Comparison of ENCODE assay signal across 8 mouse cellular contexts in genomic region chr1:192770130-192770494, GRCm38 (mm10). TPM values are rescaled to one million over a fixed set of nuclear protein-coding genes. Genes with fewer than 3 reads are reported as not detected.
DNase-seq lines count a peak whose midpoint lies in the region; ATAC-seq and TF ChIP-seq lines count a peak whose summit lies in the region.

No protein-coding gene starts in this region.

- H3K27me3 ChIP-seq in limb, embryonic 14.5 days (ENCODE audit: control insufficient read depth, insufficient read depth, low read length), result no peaks in the 10 kb centered on the region

- peak overlapping the region; percentile 57 for H3K4me3 ChIP-seq in limb, embryonic 14.5 days (replicated peaks; ENCODE audit: low read length)

- peak; percentile 6 for DNase-seq in adrenal gland, postnatal 25 days
- no peak for DNase-seq in adrenal gland, adult 8-10 months
- DNase-seq in thymus, postnatal 14 days, result peak; percentile 37
- DNase-seq in thymus, postnatal 10 days (ENCODE audit: low spot score in 2 of 2), result no peak
- peak; percentile 65 for DNase-seq in limb, embryonic 14.5 days (ENCODE audit: low spot score)
- DNase-seq in neural tube, embryonic 10.5 days (ENCODE audit: extremely low spot score, low spot score), result peak; percentile 56
- no peak for DNase-seq in urinary bladder, postnatal 14 days (ENCODE audit: low spot score)

- H3K4me2 ChIP-seq in limb, embryonic 14.5 days (replicated peaks; ENCODE audit: low read depth, low read length, severe bottlenecking), result peak overlapping the region; percentile 81

- peak; percentile 11 to 33; a peak in 2 of 4 replicates for ATAC-seq in hematopoietic stem cell, adult 5-6 weeks (replicated peaks in 1 of 2; ENCODE audit: insufficient read depth in 1 of 2, low FRiP score in 2 of 2, low TSS enrichment in 1 of 2, low read depth in 1 of 2, poor library complexity in 2 of 2, severe bottlenecking in 2 of 2)
- ATAC-seq in limb, embryonic 14.5 days (ENCODE audit: low FRiP score, low read depth), result peak; percentile 75

- peaks cover 19% of the 10 kb centered on the region for H3K4me1 ChIP-seq in limb, embryonic 14.5 days (ENCODE audit: control insufficient read depth, insufficient read depth, low read length)

- H3K36me3 ChIP-seq in limb, embryonic 14.5 days (ENCODE audit: control insufficient read depth, insufficient read depth, low read length), result no peaks in the 10 kb centered on the region

- 15% methylated on average over 10 of the region's 10 CpGs for WGBS in limb, embryonic 14.5 days

- peak; percentile 39; the same call in 1 of the 2 replicates for TF ChIP-seq POLR2A in limb, embryonic 14.5 days (IDR thresholded peaks at IDR 0.05; ENCODE audit: borderline replicate concordance, extremely low read depth, insufficient read depth, insufficient read length)

- H3K27ac ChIP-seq in limb, embryonic 14.5 days (replicated peaks; ENCODE audit: low read depth, low read length), result peak overlapping the region; percentile 94

- H3K9me3 ChIP-seq in limb, embryonic 14.5 days (ENCODE audit: control insufficient read depth, low read length), result no peaks in the 10 kb centered on the region

- H3K9ac ChIP-seq in limb, embryonic 14.5 days (ENCODE audit: low read depth, low read length, severe bottlenecking), result peak overlapping the region; percentile 88

RNA-seq across cellular contexts. Expression of gene Hhat, which starts 0.9 kb away (rescaled TPM):
- total RNA-seq in adrenal gland, postnatal 25 days (2021), result 5.7 and 8.3 TPM in 2 replicates
- 1 to 10 TPM; 5.7 to 9.3 (median 7.5) TPM for total RNA-seq in adrenal gland, adult 8-10 months (2022)
- total RNA-seq in hematopoietic stem cell, adult 5-6 weeks (2017), result 3.4 and 4.4 TPM in 2 replicates
- 10.0 and 15.5 TPM in 2 replicates for polyA plus RNA-seq in limb, embryonic 14.5 days (2012; rRNA removed)
- 12.6 and 14.7 TPM in 2 replicates for polyA plus RNA-seq in limb, embryonic 14.5 days (2014; fragmentation: Nextera tagmentation; extraction: Ambion mirVana)

Comparison
In these comparisons a context has a peak if more than half of its experiments do, and no peak if none do; other contexts are left out.
1. DNase-seq: peak in adrenal gland, postnatal 25 days (single experiment), thymus, postnatal 14 days (single experiment), limb, embryonic 14.5 days (single experiment) and neural tube, embryonic 10.5 days (single experiment); none in adrenal gland, adult 8-10 months (single experiment), thymus, postnatal 10 days (0 of 2) and urinary bladder, postnatal 14 days (single experiment).